Mouse (Mus musculus): Measurements from ENCODE around the gene Hoxc9. TPM values are rescaled to one million over a fixed set of nuclear protein-coding genes. Genes with fewer than 3 reads are reported as not detected.
A peak's percentile ranks its signal among the peaks of the same experiment; 100 is the strongest.

The Hoxc9 gene
- polyA plus RNA-seq, 1 experiment from 2014 or later = not detected

GRCm38 (mm10) chr15:103032167-103032566 is 55.9 kb downstream of the Hoxc9 start:
- H3K4me3 ChIP-seq = no peak overlapping the region
- H3K36me3 ChIP-seq = no peaks in the 10 kb centered on the region
- no peak overlapping the region for H3K9ac ChIP-seq
- no peak for ATAC-seq (ENCODE audit: extremely low read depth, insufficient number of reproducible peaks, low FRiP score, low TSS enrichment)
- H3K9me3 ChIP-seq = no peaks in the 10 kb centered on the region
- no peak overlapping the region for H3K4me2 ChIP-seq
- H3K4me1 ChIP-seq = peaks cover 4% of the 10 kb centered on the region
- H3K27me3 ChIP-seq (replicated peaks) = peaks cover 99% of the 10 kb centered on the region
- H3K27ac ChIP-seq (replicated peaks) = no peak overlapping the region
- 0% methylated on average over 2 of the region's 3 CpGs for WGBS

- Histone ChIP-seq H3K36me3 (no peaks in the 10 kb centered on the region), H3K27ac (replicated peaks) (no peak overlapping the region), H3K4me2 (no peak overlapping the region), H3K4me1 (peaks cover 4% of the 10 kb centered on the region), H3K4me3 (no peak overlapping the region), H3K9ac (no peak overlapping the region), H3K27me3 (replicated peaks) (peaks cover 99% of the 10 kb centered on the region), H3K9me3 (no peaks in the 10 kb centered on the region)
- WGBS = 2% methylated on average over 26 of the region's 26 CpGs
- no peak for ATAC-seq (ENCODE audit: extremely low read depth, insufficient number of reproducible peaks, low FRiP score, low TSS enrichment)
Observed at GRCm38 (mm10) chr15:103032646-103033575, 56.7 kb downstream of the Hoxc9 start.

- Histone ChIP-seq H3K27ac (replicated peaks) (no peak overlapping the region), H3K4me2 (peak overlapping the region; percentile 62), H3K9ac (peak overlapping the region; percentile 50), H3K36me3 (no peaks in the 10 kb centered on the region), H3K4me1 (peaks cover 4% of the 10 kb centered on the region), H3K4me3 (peak overlapping the region; percentile 46), H3K27me3 (replicated peaks) (peaks cover 99% of the 10 kb centered on the region), H3K9me3 (no peaks in the 10 kb centered on the region)
- ATAC-seq (ENCODE audit: extremely low read depth, insufficient number of reproducible peaks, low FRiP score, low TSS enrichment) = no peak
- WGBS = under 1% methylated on average over 24 of the region's 24 CpGs
Observed at GRCm38 (mm10) chr15:103034043-103034806, 58.0 kb downstream of the Hoxc9 start.

MicroRNAs encoded within 50 kb of the gene (microRNA counts, 519-probe panel; counts per million panel counts)
- microRNA mmu-miR-615-3p = 209 counts per million, percentile 61 among the panel's probes with 10 or more counts
- 209 counts per million, percentile 61 among the panel's probes with 10 or more counts for microRNA mmu-miR-615-5p

Small RNA genes lying within 50 kb of the gene (microRNA-seq; reads per million reads assigned to microRNA genes)
- 6.3 reads per million, percentile 22 among the genes with 10 or more reads in this experiment for gene Mir196a-2
- gene Mir615 = 73.0 reads per million, percentile 51 among the genes with 10 or more reads in this experiment

Other genes starting within 250 kb of the Hoxc9 start
- gene Hoxc13, start 55.3 kb upstream of the Hoxc9 start, polyA plus RNA-seq (2015; fragmentation: Nextera tagmentation; extraction: Ambion mirVana) = 0.13 TPM in 1 of 2 replicates, not detected in the other
- gene Hoxc12, start 39.7 kb upstream of the Hoxc9 start, polyA plus RNA-seq (2015; fragmentation: Nextera tagmentation; extraction: Ambion mirVana) = not detected in 2 replicates
- gene Hoxc11, start 22.0 kb upstream of the Hoxc9 start, polyA plus RNA-seq (2015; fragmentation: Nextera tagmentation; extraction: Ambion mirVana) = not detected in 2 replicates
- not detected in 2 replicates for gene Hoxc10, start 9.6 kb upstream of the Hoxc9 start, polyA plus RNA-seq (2015; fragmentation: Nextera tagmentation; extraction: Ambion mirVana)
- gene Hoxc5, start 9.0 kb upstream of the Hoxc9 start, polyA plus RNA-seq (2015; fragmentation: Nextera tagmentation; extraction: Ambion mirVana) = 0.57 and 1.6 TPM in 2 replicates
- 0.06 TPM in 1 of 2 replicates, not detected in the other for gene Hoxc8, start 14.2 kb downstream of the Hoxc9 start, polyA plus RNA-seq (2015; fragmentation: Nextera tagmentation; extraction: Ambion mirVana)
- gene Hoxc6, start 21.8 kb downstream of the Hoxc9 start, polyA plus RNA-seq (2015; fragmentation: Nextera tagmentation; extraction: Ambion mirVana) = 0.22 and 0.25 TPM in 2 replicates
- 0.39 and 0.98 TPM in 2 replicates for gene Hoxc4, start 42.5 kb downstream of the Hoxc9 start, polyA plus RNA-seq (2015; fragmentation: Nextera tagmentation; extraction: Ambion mirVana)
- gene Smug1, start 190.7 kb downstream of the Hoxc9 start, polyA plus RNA-seq (2015; fragmentation: Nextera tagmentation; extraction: Ambion mirVana) = 15.8 and 16.2 TPM in 2 replicates